Mouse (Mus musculus) embryonic fibroblast, embryonic 13.5 days (primary cell): ENCODE data around the gene 4930404H24Rik.

Source experiments
- CTCF ChIP-seq: IDR thresholded peaks from 2 replicates; pipeline ENCODE4 v1.5.1; 2011; ENCODE audit warnings: mild to moderate bottlenecking, control low read depth, low read length, moderate library complexity, borderline replicate concordance; ENCODE audit not compliant: insufficient read depth
- POLR2A ChIP-seq: IDR thresholded peaks from 2 replicates; pipeline ENCODE4 v1.6.1; 2011; ENCODE audit warnings: low read depth, mild to moderate bottlenecking, control low read depth, low read length, moderate library complexity

- TF ChIP-seq POLR2A (no peak), CTCF (no peak)
Observed at GRCm38 (mm10) chr2:153481108-153481860, 11.3 kb upstream of the 4930404H24Rik start.
